Mouse (Mus musculus) kidney, adult 11 months (tissue): ENCODE measurements around the gene Gm9376.

ENCODE experiments used
- DNase-seq: peaks from one replicate; pipeline ENCODE4 v3.0.0; 2022

Gene Gm9376

GRCm38 (mm10) chr14:118282917-118283316 is 16.2 kb downstream of the Gm9376 start:
- peak; percentile 70 for DNase-seq

- DNase-seq: no peak
Measured at GRCm38 (mm10) chr14:118286096-118286495, 19.3 kb downstream of the Gm9376 start.

- no peak for DNase-seq
Measured at GRCm38 (mm10) chr14:118289133-118289532, 22.4 kb downstream of the Gm9376 start.

GRCm38 (mm10) chr14:118290009-118290408 is 23.2 kb downstream of the Gm9376 start:
- no peak for DNase-seq

- DNase-seq: no peak
Measured at GRCm38 (mm10) chr14:118302606-118303005, 35.8 kb downstream of the Gm9376 start.

- no peak for DNase-seq
Measured at GRCm38 (mm10) chr14:118304560-118304959, 37.8 kb downstream of the Gm9376 start.

- DNase-seq: no peak
Measured at GRCm38 (mm10) chr14:118305951-118306350, 39.2 kb downstream of the Gm9376 start.

GRCm38 (mm10) chr14:118307060-118307459 is 40.3 kb downstream of the Gm9376 start:
- no peak for DNase-seq

GRCm38 (mm10) chr14:118311703-118312102 is 44.9 kb downstream of the Gm9376 start:
- no peak for DNase-seq

GRCm38 (mm10) chr14:118312664-118313063 is 45.9 kb downstream of the Gm9376 start:
- DNase-seq: no peak

GRCm38 (mm10) chr14:118313931-118314330 is 47.2 kb downstream of the Gm9376 start:
- no peak for DNase-seq

GRCm38 (mm10) chr14:118317260-118317659 is 50.5 kb downstream of the Gm9376 start:
- DNase-seq: no peak
